Mouse (Mus musculus) ES-Bruce4 (cell line): Measurements from ENCODE around the gene M1ap. TPM values are rescaled to one million over a fixed set of nuclear protein-coding genes. Genes with fewer than 3 reads are reported as not detected.

Experiments used
- H3K27ac ChIP-seq: 2 replicates; pipeline ENCODE4 v1.5.1; 2012; ENCODE audit warnings: low read length, inconsistent platforms; ENCODE audit not compliant: insufficient read depth
- H3K27me3 ChIP-seq: 2 replicates; pipeline ENCODE4 v1.6.1; 2012; ENCODE audit warnings: mild to moderate bottlenecking, low read length, inconsistent platforms; ENCODE audit not compliant: control insufficient read depth, poor library complexity, insufficient read depth, severe bottlenecking
- H3K36me3 ChIP-seq: 2 replicates; pipeline ENCODE4 v1.6.1; 2012; ENCODE audit warnings: inconsistent platforms, mild to moderate bottlenecking, low read length, moderate library complexity; ENCODE audit not compliant: control insufficient read depth, poor library complexity, insufficient read depth, severe bottlenecking
- H3K4me1 ChIP-seq: one replicate; pipeline ENCODE4 v1.8.1; 2011; ENCODE audit warnings: low read length; ENCODE audit not compliant: control insufficient read depth, insufficient read depth
- H3K4me3 ChIP-seq: 2 replicates; pipeline ENCODE4 v1.5.1; 2011; ENCODE audit warnings: low read depth, mild to moderate bottlenecking, low read length
- H3K9ac ChIP-seq: 2 replicates; pipeline ENCODE4 v1.6.1; 2012; ENCODE audit warnings: low read depth, mild to moderate bottlenecking, inconsistent platforms; ENCODE audit not compliant: poor library complexity, severe bottlenecking
- H3K9me3 ChIP-seq: replicated peaks from 2 replicates; pipeline ENCODE4 v1.6.1; 2012; ENCODE audit warnings: mild to moderate bottlenecking, low read length, inconsistent platforms; ENCODE audit not compliant: control insufficient read depth, poor library complexity, insufficient read depth, severe bottlenecking
- CTCF ChIP-seq: IDR thresholded peaks from one replicate; pipeline ENCODE4 v1.8.1; 2011; ENCODE audit warnings: low read depth, low read length
- EP300 ChIP-seq: IDR thresholded peaks from 2 replicates; pipeline ENCODE4 v1.6.1; 2011; ENCODE audit warnings: low read depth, low read length; ENCODE audit not compliant: insufficient read depth
- POLR2A ChIP-seq: IDR thresholded peaks from one replicate; pipeline ENCODE4 v1.8.1; 2011; ENCODE audit warnings: low read length; ENCODE audit not compliant: insufficient read depth
- polyA plus RNA-seq: library from polyadenylated mRNA; stranded (reverse); fragments of >200 nt; gene quantifications from 2 replicates; pipeline ENCODE4 v1.2.4, GENCODE M21; 2011; ENCODE audit warnings: low read depth; ENCODE audit not compliant: missing spikeins, insufficient read depth, insufficient read length

Gene M1ap
- polyA plus RNA-seq, 1 experiment = 2.2 TPM

GRCm38 (mm10) chr6:83014482-83015466 lies 68.1 kb downstream of the M1ap start:
- Histone ChIP-seq H3K4me3 (no peak overlapping the region), H3K27me3 (no peaks in the 10 kb centered on the region), H3K4me1 (no peaks in the 10 kb centered on the region), H3K36me3 (no peaks in the 10 kb centered on the region), H3K9me3 (no peaks in the 10 kb centered on the region), H3K27ac (no peak overlapping the region), H3K9ac (no peak overlapping the region)
- no peak for TF ChIP-seq CTCF

DNA sequence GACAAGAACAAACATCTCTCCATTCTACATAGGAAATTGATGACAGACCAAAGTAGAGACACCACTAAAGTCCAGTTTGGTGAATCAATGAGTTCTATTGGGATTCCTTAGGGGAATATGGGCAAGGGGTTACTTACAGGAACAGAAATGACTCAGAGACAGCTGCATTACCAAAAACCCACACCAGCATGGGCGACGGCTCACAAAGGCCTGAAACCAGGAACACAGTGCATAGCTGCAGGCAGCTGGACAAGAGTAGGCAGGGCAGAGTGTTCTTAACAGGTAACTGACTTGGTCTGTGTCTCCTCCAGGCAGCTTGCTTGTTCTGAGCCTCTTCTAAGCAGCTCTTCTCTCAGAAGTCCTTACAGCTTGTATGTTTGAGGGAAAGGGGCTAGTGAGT lies 69.0 kb downstream of the M1ap start:
- no peaks in the 10 kb centered on the region for H3K9me3 ChIP-seq

GRCm38 (mm10) chr6:83017190-83017589 lies 70.5 kb downstream of the M1ap start:
- Histone ChIP-seq H3K27me3 (no peaks in the 10 kb centered on the region), H3K4me3 (no peak overlapping the region), H3K9me3 (no peaks in the 10 kb centered on the region), H3K36me3 (no peaks in the 10 kb centered on the region), H3K9ac (no peak overlapping the region), H3K4me1 (no peaks in the 10 kb centered on the region), H3K27ac (no peak overlapping the region)
- no peak for TF ChIP-seq CTCF

More for the DNA sequence above, 69.0 kb downstream of the M1ap start:
- H3K27ac ChIP-seq = no peak overlapping the region
- H3K4me1 ChIP-seq = no peaks in the 10 kb centered on the region
- no peaks in the 10 kb centered on the region for H3K27me3 ChIP-seq
- H3K36me3 ChIP-seq = no peaks in the 10 kb centered on the region
- H3K4me3 ChIP-seq = no peak overlapping the region
- H3K9ac ChIP-seq = no peak overlapping the region
- TF ChIP-seq CTCF (no peak), POLR2A (no peak), EP300 (no peak)

DNA sequence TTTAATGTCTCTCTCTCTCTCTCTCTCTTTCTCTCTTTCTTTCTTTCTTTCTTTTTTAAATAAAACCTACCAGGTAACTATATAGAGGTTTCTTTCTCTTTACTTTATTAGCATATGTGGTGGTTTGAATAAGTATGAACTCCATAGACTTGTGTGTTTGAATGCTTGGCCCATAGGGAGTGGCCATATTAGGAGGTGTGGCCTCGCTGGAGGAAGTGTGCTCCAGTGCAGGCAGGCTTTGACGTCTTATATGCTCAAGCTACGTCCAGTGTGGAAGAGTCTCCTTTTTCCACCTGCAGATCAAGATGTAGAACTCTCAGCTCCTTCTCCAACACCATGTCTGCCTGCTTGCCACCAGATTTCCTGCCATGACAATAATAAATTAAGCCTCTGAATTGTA lies 72.3 kb downstream of the M1ap start:
- Histone ChIP-seq H3K4me3 (no peak overlapping the region), H3K27ac (no peak overlapping the region), H3K27me3 (no peaks in the 10 kb centered on the region), H3K9ac (no peak overlapping the region), H3K9me3 (no peaks in the 10 kb centered on the region), H3K4me1 (no peaks in the 10 kb centered on the region), H3K36me3 (no peaks in the 10 kb centered on the region)
- TF ChIP-seq POLR2A (no peak), EP300 (no peak), CTCF (no peak)

DNA sequence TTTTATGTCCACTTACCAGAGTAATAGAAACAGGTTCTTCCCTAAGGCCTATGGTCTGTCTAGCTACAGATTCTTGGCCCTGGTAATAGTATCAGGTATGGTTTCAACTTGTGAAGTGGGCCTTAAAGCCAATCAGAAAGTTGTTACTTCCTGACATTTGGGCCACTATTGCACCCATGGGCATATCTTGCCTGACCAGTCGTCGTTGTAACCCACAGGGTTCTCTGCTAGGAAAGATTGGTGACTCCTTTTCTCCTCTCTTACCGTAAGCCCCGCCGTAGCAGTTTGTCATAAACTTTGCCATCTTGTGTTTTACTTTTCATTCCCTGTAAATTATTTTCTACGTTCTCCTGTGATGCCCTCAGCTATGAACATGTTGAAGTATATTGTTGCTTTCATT lies 73.4 kb downstream of the M1ap start:
- Histone ChIP-seq H3K27me3 (no peaks in the 10 kb centered on the region), H3K9ac (no peak overlapping the region), H3K36me3 (no peaks in the 10 kb centered on the region), H3K4me1 (no peaks in the 10 kb centered on the region), H3K27ac (no peak overlapping the region), H3K4me3 (no peak overlapping the region), H3K9me3 (no peaks in the 10 kb centered on the region)
- TF ChIP-seq CTCF (no peak), EP300 (no peak), POLR2A (no peak)

GRCm38 (mm10) chr6:83020836-83021593 lies 74.3 kb downstream of the M1ap start:
- TF ChIP-seq CTCF (no peak), EP300 (no peak), POLR2A (no peak)
- H3K27ac ChIP-seq = no peak overlapping the region
- H3K9ac ChIP-seq = no peak overlapping the region
- H3K36me3 ChIP-seq = no peaks in the 10 kb centered on the region
- no peak overlapping the region for H3K4me3 ChIP-seq
- H3K27me3 ChIP-seq = no peaks in the 10 kb centered on the region
- H3K4me1 ChIP-seq = no peaks in the 10 kb centered on the region
- H3K9me3 ChIP-seq = no peaks in the 10 kb centered on the region
